Mouse (Mus musculus) forebrain, embryonic 16.5 days (tissue): ENCODE data around the gene Slc25a45. TPM values are rescaled to one million over a fixed set of nuclear protein-coding genes. Genes with fewer than 3 reads are reported as not detected.

Experiments used
- ATAC-seq: fragments of 200-750 bp; cut with Nextera tagmentation; 2 replicates; pipeline ENCODE4 v1.8.0; 2017; ENCODE audit warnings: mild to moderate bottlenecking, moderate library complexity
- H3K27ac ChIP-seq: fragments of 300-500 bp; sonication (generic); 2 replicates; pipeline ENCODE4 v1.5.1; 2014; ENCODE audit warnings: low read length, control low read depth
- H3K27me3 ChIP-seq: fragments of 300-500 bp; sonication (generic); replicated peaks from 2 replicates; pipeline ENCODE4 v1.6.1; 2014; ENCODE audit warnings: low read length; ENCODE audit not compliant: control insufficient read depth, insufficient read depth
- H3K36me3 ChIP-seq: fragments of 300-500 bp; sonication (generic); 2 replicates; pipeline ENCODE4 v1.6.1; 2014; ENCODE audit not compliant: control insufficient read depth, insufficient read depth
- H3K4me1 ChIP-seq: fragments of 300-500 bp; sonication (generic); replicated peaks from 2 replicates; pipeline ENCODE4 v1.6.1; 2014; ENCODE audit warnings: low read length; ENCODE audit not compliant: control insufficient read depth, insufficient read depth
- H3K4me2 ChIP-seq: fragments of 300-500 bp; sonication (generic); 2 replicates; pipeline ENCODE4 v1.6.1; 2014; ENCODE audit warnings: mild to moderate bottlenecking, low read length, control low read depth
- H3K4me3 ChIP-seq: fragments of 300-500 bp; sonication (generic); replicated peaks from 2 replicates; pipeline ENCODE4 v1.5.1; 2014; ENCODE audit warnings: mild to moderate bottlenecking, low read length, control low read depth
- H3K9ac ChIP-seq: fragments of 300-500 bp; sonication (generic); replicated peaks from 2 replicates; pipeline ENCODE4 v1.6.1; 2014; ENCODE audit warnings: low read depth, low read length, control low read depth
- H3K9me3 ChIP-seq: fragments of 300-500 bp; sonication (generic); 2 replicates; pipeline ENCODE4 v1.6.1; 2016; ENCODE audit warnings: low read length; ENCODE audit not compliant: control insufficient read depth
- WGBS: fragments of 180-500 bp; shearing (Covaris S2); extraction: QIAGEN DNeasy Blood & Tissue Kit; methylation state at CpG from one replicate; pipeline ENCODE4 v1.1.7; 2014; 5-methylcytosine and 5-hydroxymethylcytosine counted together
- polyA plus RNA-seq: library from polyadenylated mRNA; unstranded; fragments of >200 nt; fragmentation: Nextera tagmentation; extraction: Ambion mirVana; gene quantifications from 2 replicates; pipeline ENCODE4 v1.2.1, GENCODE M21; 2015

Slc25a45 gene
- polyA plus RNA-seq, 1 experiment from 2014 or later: 1.5 TPM

DNA sequence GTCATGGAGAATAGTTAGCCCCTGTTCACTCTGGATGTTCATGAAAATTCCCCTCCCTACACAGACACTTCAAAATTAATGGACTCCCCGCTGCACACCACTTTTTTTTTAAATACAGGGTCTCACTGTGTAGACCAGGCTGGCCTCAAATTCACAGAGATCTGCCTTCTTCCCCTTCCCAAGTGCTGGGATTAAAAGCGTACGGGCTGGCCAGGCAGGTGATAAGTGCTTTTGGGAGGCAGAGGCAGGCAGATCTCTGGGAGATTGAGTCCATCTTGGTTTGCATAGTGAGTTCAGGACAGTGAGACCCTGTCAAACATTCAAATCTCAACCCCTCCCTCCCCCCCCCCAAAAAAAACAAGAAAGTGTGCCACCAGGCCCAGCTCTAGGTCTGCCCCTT lies 45.4 kb downstream of the Slc25a45 start:
- no peak overlapping the region for H3K27ac ChIP-seq
- no peak overlapping the region for H3K4me2 ChIP-seq
- H3K4me1 ChIP-seq: peaks cover 22% of the 10 kb centered on the region; the same call in 1 of the 2 replicates
- no peak overlapping the region for H3K9ac ChIP-seq
- no peaks in the 10 kb centered on the region for H3K36me3 ChIP-seq
- H3K4me3 ChIP-seq: no peak overlapping the region
- 95% methylated on average over 3 of the region's 3 CpGs for WGBS
- no peaks in the 10 kb centered on the region for H3K9me3 ChIP-seq
- H3K27me3 ChIP-seq: 0 out of 2 replicates have a peak, but pooled peaks cover 2% of the 10 kb centered on the region
- no peak for ATAC-seq

DNA sequence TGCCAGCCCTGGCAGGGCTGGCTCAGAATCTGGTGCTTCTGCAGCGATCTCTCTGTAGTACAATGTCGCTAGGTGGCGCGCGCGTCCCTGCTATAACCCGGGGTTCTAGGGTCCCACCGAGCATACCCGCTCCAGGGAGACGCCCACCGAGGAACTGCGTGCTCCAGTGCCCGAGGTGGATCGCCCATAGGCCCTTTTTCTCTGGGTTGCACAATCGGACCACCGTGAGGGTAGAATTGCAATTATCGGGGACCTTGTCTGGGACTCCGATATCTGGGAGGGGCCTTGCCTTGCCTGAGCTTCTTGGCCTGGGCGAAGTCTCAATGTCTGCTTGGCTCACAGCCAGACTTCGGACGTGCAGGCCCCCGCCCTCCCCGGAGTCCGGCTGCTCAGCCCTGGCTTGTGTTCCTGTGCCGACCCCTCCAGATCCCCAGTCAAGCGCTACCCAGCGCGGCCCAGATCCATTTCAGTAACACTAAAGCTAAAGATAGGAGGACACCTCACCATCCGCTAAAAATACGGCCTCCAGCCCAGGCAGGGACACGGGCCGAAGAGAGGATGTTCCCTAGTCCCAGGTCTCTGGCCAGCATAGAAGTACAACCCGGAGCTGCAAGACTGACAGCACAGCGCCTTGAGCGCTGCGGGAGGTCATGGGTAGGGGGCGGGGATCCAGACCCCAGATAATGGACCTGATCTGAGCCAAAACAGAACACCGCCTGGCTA lies 46.5 kb downstream of the Slc25a45 start:
- H3K4me1 ChIP-seq: peaks cover 22% of the 10 kb centered on the region; the same call in 1 of the 2 replicates
- peak overlapping the region; percentile 68 for H3K4me3 ChIP-seq
- under 1% methylated on average over 38 of the region's 38 CpGs for WGBS

DNA sequence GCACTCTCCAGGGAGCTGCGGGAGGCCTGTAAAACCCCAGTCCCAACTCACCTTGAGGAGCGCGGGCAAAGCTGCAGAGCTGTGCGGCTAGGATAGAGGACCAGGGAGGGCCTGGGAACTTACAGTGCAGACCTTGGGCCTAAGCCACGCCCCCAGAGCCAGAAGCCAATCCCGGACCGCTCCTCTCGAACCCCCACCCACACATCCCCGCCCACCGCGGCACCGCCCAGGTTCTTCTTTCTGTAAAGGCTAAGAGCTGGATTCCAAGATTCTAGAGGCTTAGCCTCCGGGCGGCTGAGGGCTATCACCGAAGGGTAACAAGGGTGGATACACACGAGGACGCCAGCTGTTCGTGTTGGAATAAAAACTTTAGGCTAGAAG lies 47.1 kb downstream of the Slc25a45 start, which contains the start of gene Cdc42ep2:
Gene Cdc42ep2 (minus strand): TSS at position 104 of the 381 bp plus-strand sequence.
- WGBS: 0% methylated on average over 18 of the region's 18 CpGs
- H3K4me3 ChIP-seq: peak within 1 kb of the TSS; percentile 68
- no peaks in the 10 kb centered on the region for H3K9me3 ChIP-seq
- no peaks in the 10 kb centered on the region for H3K36me3 ChIP-seq
- H3K27ac ChIP-seq: peak within 1 kb of the TSS; percentile 60
- H3K27me3 ChIP-seq: 0 out of 2 replicates have a peak, but pooled peaks cover 2% of the 10 kb centered on the region
- ATAC-seq: peak; percentile 96
- H3K4me1 ChIP-seq: peaks cover 23% of the 10 kb centered on the region
- peak within 1 kb of the TSS; percentile 66 for H3K9ac ChIP-seq
- peak within 1 kb of the TSS; percentile 74 for H3K4me2 ChIP-seq

More for the DNA sequence above, 46.5 kb downstream of the Slc25a45 start:
- H3K4me2 ChIP-seq: peak overlapping the region; percentile 74
- peak overlapping the region; percentile 60 for H3K27ac ChIP-seq
- peak; percentile 89 for ATAC-seq
- H3K27me3 ChIP-seq: 0 out of 2 replicates have a peak, but pooled peaks cover 2% of the 10 kb centered on the region
- no peaks in the 10 kb centered on the region for H3K36me3 ChIP-seq
- peak overlapping the region; percentile 66 for H3K9ac ChIP-seq
- no peaks in the 10 kb centered on the region for H3K9me3 ChIP-seq

DNA sequence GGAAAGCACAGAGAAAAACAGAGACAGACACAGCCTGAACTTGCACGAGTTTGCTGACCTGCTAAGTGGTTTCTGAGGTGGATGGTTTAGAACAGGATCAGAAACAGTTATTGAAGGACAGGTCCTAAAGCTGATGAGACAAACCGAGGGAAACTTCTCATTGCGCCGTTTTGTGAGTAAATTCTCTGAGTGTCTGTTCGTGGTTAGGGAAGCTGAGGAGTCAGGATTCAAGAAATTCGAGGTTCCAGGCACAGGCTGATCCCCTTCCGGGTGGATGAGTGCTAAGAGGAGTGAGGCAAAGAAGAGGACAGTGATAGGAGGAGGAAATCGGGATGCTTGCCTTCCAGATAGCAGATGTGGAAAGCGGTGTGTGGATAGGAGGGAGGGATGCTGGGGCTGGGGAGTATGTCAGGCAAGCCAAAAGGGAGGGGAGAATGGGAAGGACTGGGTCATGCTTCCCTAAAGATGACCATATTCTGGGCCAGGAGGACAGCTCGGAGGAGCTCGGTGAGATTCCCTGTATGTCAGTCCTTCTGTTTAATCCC lies 47.8 kb downstream of the Slc25a45 start:
- 0 out of 2 replicates have a peak, but pooled peaks cover 2% of the 10 kb centered on the region for H3K27me3 ChIP-seq
- peak overlapping the region; percentile 68 for H3K4me3 ChIP-seq
- no peak overlapping the region for H3K27ac ChIP-seq
- H3K36me3 ChIP-seq: no peaks in the 10 kb centered on the region
- peaks cover 28% of the 10 kb centered on the region for H3K4me1 ChIP-seq
- no peak for ATAC-seq
- H3K4me2 ChIP-seq: peak overlapping the region; percentile 74
- peak overlapping the region; percentile 66 for H3K9ac ChIP-seq
- H3K9me3 ChIP-seq: no peaks in the 10 kb centered on the region
- 36% methylated on average over 11 of the region's 11 CpGs for WGBS

DNA sequence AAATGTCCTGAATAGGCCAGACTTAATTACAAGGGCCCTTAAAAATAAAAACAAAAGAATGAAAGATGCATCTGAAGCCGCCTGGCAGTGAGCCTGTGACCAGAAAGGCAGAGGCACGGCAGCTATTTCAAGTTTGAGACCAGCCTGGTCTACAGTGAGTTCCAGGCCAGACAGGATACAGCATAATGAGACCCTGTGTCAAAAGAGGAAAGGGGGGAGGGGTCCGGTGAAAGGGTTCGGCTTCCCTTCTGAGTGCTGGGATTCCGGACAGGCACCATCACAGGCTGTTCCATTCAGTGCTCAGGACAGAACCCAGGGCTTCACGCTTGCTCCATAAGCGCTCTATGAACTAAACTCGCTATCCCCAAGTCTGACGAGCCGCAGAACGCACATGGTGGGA lies 49.4 kb downstream of the Slc25a45 start:
- no peak overlapping the region for H3K4me3 ChIP-seq
- no peak overlapping the region for H3K27ac ChIP-seq
- H3K9ac ChIP-seq: no peak overlapping the region
- H3K4me1 ChIP-seq: peaks cover 23% of the 10 kb centered on the region
- no peak for ATAC-seq
- WGBS: 62% methylated on average over 11 of the region's 11 CpGs
- 0 out of 2 replicates have a peak, but pooled peaks cover 2% of the 10 kb centered on the region for H3K27me3 ChIP-seq
- no peaks in the 10 kb centered on the region for H3K36me3 ChIP-seq
- no peak overlapping the region for H3K4me2 ChIP-seq
- H3K9me3 ChIP-seq: no peaks in the 10 kb centered on the region

DNA sequence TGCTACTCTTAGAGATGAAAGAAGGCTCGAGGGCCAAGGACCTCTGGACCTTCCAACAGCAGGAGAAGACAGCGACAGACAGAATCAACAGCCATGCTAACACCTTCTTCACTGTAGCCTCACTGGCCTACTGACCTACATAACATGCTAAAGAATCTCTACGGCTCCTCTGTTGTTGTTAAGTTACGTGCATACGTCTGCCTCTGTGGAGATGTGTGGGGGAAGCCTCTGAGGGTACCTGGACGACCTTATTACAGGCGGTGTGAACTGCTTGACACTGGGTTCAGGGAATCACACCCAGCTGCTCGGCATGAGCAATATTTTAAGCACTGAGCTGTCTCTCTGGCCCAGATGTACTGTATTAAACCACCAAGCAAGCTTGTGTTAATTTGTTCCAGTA lies 49.9 kb downstream of the Slc25a45 start:
- H3K36me3 ChIP-seq: no peaks in the 10 kb centered on the region
- 76% methylated on average over 8 of the region's 8 CpGs for WGBS

DNA sequence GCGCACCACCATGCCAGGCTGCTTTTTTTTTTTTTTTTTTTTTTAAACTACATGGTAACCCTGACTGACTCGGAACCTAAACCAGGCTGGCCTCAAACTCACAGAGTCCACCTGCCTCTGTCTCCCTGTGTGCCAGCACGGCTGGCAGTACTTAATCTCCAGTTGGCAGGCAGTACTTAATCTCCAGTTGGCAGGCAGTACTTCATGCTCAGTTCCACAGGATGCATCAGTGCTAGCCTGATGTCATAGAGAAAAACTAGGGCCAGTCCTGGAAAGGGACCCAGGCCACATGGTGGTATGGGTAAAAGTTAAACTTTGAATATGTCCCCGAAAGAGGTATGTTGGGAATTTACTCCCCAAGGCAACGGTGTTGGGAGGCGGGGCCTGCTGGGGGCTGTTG lies 50.5 kb downstream of the Slc25a45 start:
- ATAC-seq: no peak
- 81% methylated on average over 6 of the region's 6 CpGs for WGBS
- Histone ChIP-seq H3K36me3 (no peaks in the 10 kb centered on the region), H3K9ac (no peak overlapping the region), H3K4me1 (peaks cover 23% of the 10 kb centered on the region), H3K4me3 (no peak overlapping the region), H3K4me2 (no peak overlapping the region), H3K27ac (no peak overlapping the region), H3K27me3 (0 out of 2 replicates have a peak, but pooled peaks cover 2% of the 10 kb centered on the region), H3K9me3 (no peaks in the 10 kb centered on the region)

More for the DNA sequence above, 49.9 kb downstream of the Slc25a45 start:
- Histone ChIP-seq H3K9me3 (no peaks in the 10 kb centered on the region), H3K4me2 (no peak overlapping the region), H3K4me1 (peaks cover 23% of the 10 kb centered on the region), H3K27me3 (0 out of 2 replicates have a peak, but pooled peaks cover 2% of the 10 kb centered on the region), H3K9ac (no peak overlapping the region), H3K4me3 (no peak overlapping the region), H3K27ac (no peak overlapping the region)
- ATAC-seq: no peak

DNA sequence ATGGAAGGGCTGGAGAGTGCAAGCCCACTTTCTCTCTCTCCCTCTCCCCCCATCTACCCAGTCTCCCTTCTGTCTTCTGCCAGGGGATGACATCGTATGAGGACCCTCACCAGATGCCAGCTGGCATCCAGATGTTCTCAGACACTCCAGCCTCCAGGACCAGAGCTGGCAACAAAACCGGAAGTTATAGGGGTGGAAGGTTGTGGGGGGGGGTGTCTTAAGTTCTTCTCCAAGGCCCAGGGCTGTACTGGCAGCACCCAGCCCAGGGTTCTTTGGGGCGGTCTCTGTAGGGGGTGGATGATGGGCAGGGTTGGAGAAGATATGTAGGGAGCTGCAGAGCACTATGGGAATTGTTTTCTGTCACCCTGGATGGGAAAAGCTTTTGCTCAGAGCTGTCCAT lies 50.9 kb downstream of the Slc25a45 start:
- 81% methylated on average over 3 of the region's 3 CpGs for WGBS
- Histone ChIP-seq H3K36me3 (no peaks in the 10 kb centered on the region), H3K27me3 (0 out of 2 replicates have a peak, but pooled peaks cover 2% of the 10 kb centered on the region), H3K9me3 (no peaks in the 10 kb centered on the region), H3K4me3 (no peak overlapping the region), H3K9ac (no peak overlapping the region), H3K4me2 (no peak overlapping the region), H3K4me1 (peaks cover 22% of the 10 kb centered on the region), H3K27ac (no peak overlapping the region)
- ATAC-seq: no peak
